28 mouse cellular contexts compared by ENCODE assay signal in genomic region chr3:79553779-79554178, GRCm38 (mm10).
"Had no signal": no experiment of that assay in that cellular context is flagged by ENCODE, and none has a peak within 500 bp of the region (broad histone marks: within the 10 kb centered on the region; RNA-seq: fewer than 3 reads in every experiment).

No protein-coding gene starts in this region.

- H3K4me1 ChIP-seq: embryonic facial prominence, embryonic 12.5 days; embryonic facial prominence, embryonic 13.5 days; embryonic facial prominence, embryonic 15.5 days; forebrain, embryonic 12.5 days; forebrain, embryonic 13.5 days had no signal

- ATAC-seq: forebrain, embryonic 13.5 days; forebrain, embryonic 14.5 days; forebrain, embryonic 15.5 days; forebrain, embryonic 16.5 days; forebrain, postnatal 0 days had no signal

- H3K27ac ChIP-seq: embryonic facial prominence, embryonic 10.5 days; embryonic facial prominence, embryonic 12.5 days; embryonic facial prominence, embryonic 13.5 days; embryonic facial prominence, embryonic 15.5 days; forebrain, embryonic 10.5 days; forebrain, embryonic 12.5 days; forebrain, embryonic 13.5 days; forebrain, embryonic 15.5 days; gastrocnemius, adult 2 months; heart, adult 2 months had no signal

- H3K27me3 ChIP-seq: embryonic facial prominence, embryonic 12.5 days; embryonic facial prominence, embryonic 13.5 days; embryonic facial prominence, embryonic 15.5 days; forebrain, embryonic 12.5 days; forebrain, embryonic 13.5 days; forebrain, embryonic 15.5 days had no signal

- H3K9ac ChIP-seq: embryonic facial prominence, embryonic 12.5 days; embryonic facial prominence, embryonic 13.5 days; embryonic facial prominence, embryonic 15.5 days; forebrain, embryonic 12.5 days; forebrain, embryonic 13.5 days; forebrain, embryonic 15.5 days; forebrain, postnatal 0 days had no signal

- H3K4me2 ChIP-seq: embryonic facial prominence, embryonic 12.5 days; embryonic facial prominence, embryonic 13.5 days; embryonic facial prominence, embryonic 15.5 days; forebrain, embryonic 12.5 days; forebrain, embryonic 13.5 days; forebrain, embryonic 15.5 days had no signal

- DNase-seq: cerebellum, adult 8-10 months; cerebellum, adult 9-10 months; cerebellum, adult 9-11 months; cerebellum, postnatal 10 days; cerebellum, postnatal 14 days; cerebellum, postnatal 25 days; cerebellum, postnatal 36 days; embryo, embryonic 11 days; forebrain, postnatal 0 days; gastrocnemius, adult 2 months; gastrocnemius, postnatal 10 days; gastrocnemius, postnatal 14 days; gastrocnemius, postnatal 25 days; gastrocnemius, postnatal 36 days; heart, adult 11 months; heart, adult 18-20 months; heart, adult 2 months had no signal

- H3K36me3 ChIP-seq: embryonic facial prominence, embryonic 12.5 days; embryonic facial prominence, embryonic 13.5 days; embryonic facial prominence, embryonic 15.5 days; forebrain, embryonic 15.5 days had no signal

- H3K9me3 ChIP-seq: embryonic facial prominence, embryonic 10.5 days; embryonic facial prominence, embryonic 12.5 days; embryonic facial prominence, embryonic 13.5 days; embryonic facial prominence, embryonic 15.5 days; forebrain, embryonic 10.5 days; forebrain, embryonic 12.5 days; forebrain, embryonic 13.5 days; forebrain, embryonic 15.5 days had no signal

- H3K4me3 ChIP-seq: embryonic facial prominence, embryonic 10.5 days; embryonic facial prominence, embryonic 12.5 days; embryonic facial prominence, embryonic 13.5 days; embryonic facial prominence, embryonic 15.5 days; erythroblast, embryonic 14.5 days; forebrain, embryonic 10.5 days; forebrain, embryonic 12.5 days; forebrain, embryonic 13.5 days; forebrain, embryonic 15.5 days; gastrocnemius, adult 2 months; heart, adult 2 months had no signal
